Mouse (Mus musculus) urinary bladder, postnatal 4 days (tissue): Measurements from ENCODE around the gene Gm45233.
A peak's percentile ranks its signal among the peaks of the same experiment; 100 is the strongest.
"Not testable (repeated sequence)": the region's sequence is repeated elsewhere in the genome, so short reads cannot be mapped to it uniquely, and the experiment has no call there.

Source experiments
- DNase-seq, 2 experiments: peaks; one replicate each; pipeline ENCODE4 v3.0.0; 2021 to 2022; ENCODE audit warnings: low spot score in 2 of 2

Gm45233 gene

GRCm38 (mm10) chr7:43443917-43444293 lies at the start of gene Gm45233, which contains the start of gene Etfb:
Gene Gm45233, plus strand, starts transcription at chr7:43444128.
Gene Etfb, plus strand, starts transcription at chr7:43444083.
- DNase-seq = peak; percentile 93

- DNase-seq = no peak
These were observed 44.4 kb upstream of the Gm45233 start for GRCm38 (mm10) chr7:43399501-43399900.

GRCm38 (mm10) chr7:43402718-43403117 lies 41.2 kb upstream of the Gm45233 start:
- no peak for DNase-seq

DNA sequence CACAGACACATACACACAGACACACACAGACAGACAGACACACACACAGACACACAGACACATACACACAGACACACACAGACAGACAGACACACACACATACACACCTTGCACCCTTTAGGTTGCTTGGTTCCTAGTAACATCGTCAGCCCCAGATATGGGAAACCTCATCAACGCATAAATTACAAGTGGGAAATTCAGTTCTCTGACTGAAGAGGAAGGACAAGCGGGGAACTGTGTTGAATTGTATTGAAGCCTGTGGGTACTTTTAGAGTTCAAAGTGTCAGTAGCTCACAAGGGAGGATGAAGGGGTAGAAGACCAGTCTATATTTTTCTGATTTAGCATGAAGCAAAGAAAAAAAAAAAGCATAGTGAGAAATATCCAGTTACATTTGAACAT lies 36.4 kb upstream of the Gm45233 start:
- DNase-seq = no peak

GRCm38 (mm10) chr7:43408131-43408553 lies 35.8 kb upstream of the Gm45233 start, which contains the start of gene Siglecg:
Gene Siglecg, plus strand, starts transcription at chr7:43408204.
- DNase-seq = no peak

GRCm38 (mm10) chr7:43409084-43409483 lies 34.8 kb upstream of the Gm45233 start:
- no peak for DNase-seq

GRCm38 (mm10) chr7:43411724-43412123 lies 32.2 kb upstream of the Gm45233 start:
- DNase-seq = not testable (repeated sequence)

DNA sequence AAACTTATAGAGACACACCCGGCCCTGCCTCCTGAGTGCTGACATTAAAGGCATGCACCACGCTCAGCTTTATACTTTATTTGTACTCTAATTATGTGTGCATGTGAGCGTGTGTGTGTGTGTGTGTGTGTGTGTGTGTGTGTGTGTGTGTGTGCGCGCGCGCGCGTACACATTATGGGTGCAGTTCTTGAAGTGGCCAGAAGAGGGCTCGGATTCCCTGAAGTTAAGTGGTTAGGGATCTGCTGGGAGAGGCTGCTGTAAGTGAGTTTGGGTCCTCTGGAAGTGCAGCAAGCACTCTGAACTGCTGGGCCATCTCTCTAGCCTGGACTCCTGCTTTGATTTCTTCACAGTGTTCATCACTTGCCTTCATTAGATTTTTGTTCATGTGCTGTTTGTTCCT lies 26.6 kb upstream of the Gm45233 start:
- no peak for DNase-seq

DNA sequence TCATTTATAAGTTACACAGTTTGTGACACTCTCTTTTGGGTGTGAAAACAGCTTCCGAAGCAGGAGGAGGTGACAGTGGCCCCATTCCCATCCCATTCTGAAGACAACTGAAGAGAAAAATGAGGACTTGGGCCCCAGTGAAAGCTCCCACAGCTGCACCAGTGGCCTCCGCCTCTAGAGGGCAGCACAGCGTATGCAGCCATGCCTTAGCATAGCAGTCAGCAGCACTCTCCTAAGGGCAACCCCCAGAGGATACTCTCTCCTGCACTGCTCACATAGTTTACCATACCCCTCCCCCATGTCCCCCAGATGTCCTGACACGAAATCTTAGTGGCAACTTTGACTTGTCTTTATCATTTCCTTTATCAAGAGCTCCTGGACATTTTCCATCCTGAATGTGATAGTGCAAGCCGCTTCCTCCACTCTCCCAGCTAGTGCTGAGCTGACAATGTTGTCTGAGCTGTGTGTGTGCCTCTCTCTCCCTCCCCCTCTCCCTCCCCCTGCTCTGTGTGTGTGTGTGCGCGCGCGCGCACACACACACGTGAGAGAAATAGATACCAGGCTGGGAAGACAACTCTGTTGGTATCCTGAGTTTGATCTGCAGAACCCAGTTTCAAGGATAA lies 20.8 kb upstream of the Gm45233 start:
- DNase-seq = peak; percentile 63 to 87

DNA sequence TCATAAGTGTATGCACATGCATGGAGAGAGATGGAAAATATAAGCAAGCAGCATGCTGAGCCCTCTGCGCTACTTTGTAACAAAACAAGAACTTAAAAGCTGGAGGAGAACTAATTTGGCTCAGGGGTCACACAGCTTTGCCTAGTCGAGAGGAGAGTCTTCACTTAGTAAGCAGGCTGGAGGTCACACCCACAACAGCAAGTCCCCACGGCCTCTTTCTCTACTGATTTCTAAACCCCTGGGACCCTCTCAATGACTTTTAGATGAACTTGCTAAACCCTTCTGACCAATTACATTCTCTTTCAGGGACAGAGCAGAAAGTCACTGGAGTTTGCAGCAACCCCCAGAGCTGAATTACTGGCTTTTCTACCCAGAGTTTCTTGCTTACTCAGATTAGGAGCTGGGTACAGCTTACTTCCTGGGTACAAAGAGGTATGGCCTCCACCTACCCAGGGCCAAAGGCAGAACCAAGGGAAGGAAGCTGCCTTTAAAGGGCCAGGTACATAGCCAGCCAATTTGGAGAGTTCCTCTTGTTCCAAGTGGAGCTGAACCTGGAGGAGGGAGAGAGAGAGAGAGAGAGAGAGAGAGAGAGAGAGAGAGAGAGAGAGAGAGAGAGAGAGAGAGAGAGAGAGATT lies 19.8 kb upstream of the Gm45233 start:
- DNase-seq = no peak

DNA sequence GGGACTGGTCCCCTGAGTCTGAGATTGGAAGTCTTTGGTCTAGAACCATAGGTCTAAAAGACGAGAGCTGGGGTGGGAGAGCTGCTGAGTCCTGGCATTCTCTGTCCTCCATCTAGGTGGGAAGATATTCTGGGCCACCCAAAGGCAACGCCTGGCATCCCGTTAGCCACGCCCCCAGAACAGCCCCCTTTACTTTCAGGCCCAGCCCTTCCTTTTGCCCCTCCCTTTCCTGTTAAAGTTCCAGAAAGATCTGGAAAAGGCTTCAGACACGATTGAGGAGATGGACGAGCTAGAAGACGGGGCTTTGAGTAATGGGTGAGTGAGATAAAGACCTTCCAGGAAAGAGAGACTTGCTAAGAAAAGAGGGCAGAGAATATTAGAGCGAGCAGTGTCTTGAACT lies 16.5 kb upstream of the Gm45233 start, which contains the start of gene Lim2:
TSS of gene Lim2 (plus strand) at position 265 of the 400 bp plus-strand sequence.
- no peak for DNase-seq

GRCm38 (mm10) chr7:43429500-43429899 lies 14.4 kb upstream of the Gm45233 start:
- DNase-seq = no peak

- DNase-seq = no peak
These were observed 11.0 kb upstream of the Gm45233 start for GRCm38 (mm10) chr7:43432891-43433290.

GRCm38 (mm10) chr7:43434676-43435075 lies 9.3 kb upstream of the Gm45233 start:
- no peak for DNase-seq

- DNase-seq = no peak
These were observed 7.3 kb upstream of the Gm45233 start, which contains the start of gene Nkg7 for GRCm38 (mm10) chr7:43436341-43437255. Gene Nkg7, plus strand, starts transcription at chr7:43437073.

DNA sequence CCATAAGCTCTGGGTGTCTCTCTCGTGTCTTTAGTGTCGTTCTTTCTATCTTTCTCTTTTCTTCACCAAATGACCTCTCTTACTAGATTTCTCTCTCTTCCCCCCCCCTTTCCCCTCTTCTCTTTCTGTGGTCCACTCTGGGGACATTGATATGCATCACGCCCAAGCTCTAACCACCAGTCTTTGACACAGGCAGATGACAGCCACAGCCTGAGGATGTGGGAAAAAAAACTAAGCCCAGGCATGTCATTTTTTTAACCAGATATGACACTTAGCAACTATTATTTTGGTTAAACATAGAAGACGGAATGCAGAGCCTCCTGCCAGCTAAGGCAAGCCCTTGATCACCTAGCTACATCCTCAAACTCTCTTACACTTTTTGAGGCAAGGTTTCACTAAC lies 5.3 kb upstream of the Gm45233 start:
- DNase-seq = no peak

- no peak for DNase-seq
These were observed 3.4 kb upstream of the Gm45233 start, which contains the start of gene Cldnd2 for GRCm38 (mm10) chr7:43440482-43440881. Gene Cldnd2, plus strand, starts transcription at chr7:43440782.

DNA sequence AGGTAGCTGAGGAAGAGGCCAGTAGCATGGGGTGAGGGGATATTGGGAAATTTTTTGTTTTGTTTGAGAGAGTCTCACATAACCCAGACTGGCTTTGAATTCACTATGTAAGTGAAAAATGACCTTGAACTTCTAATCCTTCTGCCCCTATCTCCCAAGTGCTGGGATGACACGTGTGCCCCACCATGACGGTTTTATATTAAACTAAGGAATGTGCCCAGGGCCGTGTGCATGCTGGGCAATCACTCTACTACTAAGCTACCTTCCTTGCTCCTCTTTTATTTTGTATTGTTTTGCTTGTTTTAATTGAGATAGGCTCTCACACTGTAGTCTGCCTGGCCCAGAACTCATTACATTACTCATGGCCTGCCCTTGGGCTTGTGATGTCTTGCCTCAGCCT lies 2.9 kb upstream of the Gm45233 start:
- no peak for DNase-seq

- no peak for DNase-seq
These were observed 1.2 kb upstream of the Gm45233 start for GRCm38 (mm10) chr7:43442684-43443083.

- peak; percentile 78 to 80 for DNase-seq
These were observed 607 bp upstream of the Gm45233 start for GRCm38 (mm10) chr7:43443126-43443916.

DNA sequence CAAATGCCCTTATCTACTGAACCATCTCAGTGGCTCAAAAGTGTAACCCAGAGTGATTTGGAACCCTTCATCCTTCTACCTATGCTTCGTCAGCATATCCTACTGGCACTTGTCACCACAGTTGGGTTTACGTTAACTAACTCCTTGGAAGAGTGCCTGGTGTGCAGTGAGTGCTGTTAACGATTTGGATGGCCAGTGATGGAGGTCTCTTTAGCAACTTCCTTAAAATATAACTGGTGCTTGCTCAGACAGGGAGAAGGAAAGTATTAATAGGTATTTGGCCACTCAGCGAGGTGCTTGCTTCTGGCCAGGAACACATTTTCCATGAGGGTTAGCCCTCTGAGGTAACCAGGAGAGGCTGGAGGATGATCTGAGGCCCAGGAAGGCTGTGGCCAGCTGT lies 3.9 kb downstream of the Gm45233 start:
- no peak for DNase-seq
